Mouse (Mus musculus) stomach, embryonic 15.5 days (tissue): ENCODE measurements around the gene Mfsd2b. TPM values are rescaled to one million over a fixed set of nuclear protein-coding genes. Genes with fewer than 3 reads are reported as not detected.
"Not testable (repeated sequence)": the region's sequence is repeated elsewhere in the genome, so short reads cannot be mapped to it uniquely, and the experiment has no call there.

Experiments used
- ATAC-seq: fragments of 200-750 bp; cut with Nextera tagmentation; 2 replicates; pipeline ENCODE4 v1.8.0; 2017; ENCODE audit warnings: low read depth, moderate number of reproducible peaks, moderate TSS enrichment; ENCODE audit not compliant: insufficient read depth, low FRiP score
- H3K27ac ChIP-seq: fragments of 300-500 bp; sonication (generic); 2 replicates; pipeline ENCODE4 v1.5.1; 2015; ENCODE audit warnings: mild to moderate bottlenecking, inconsistent platforms
- H3K27me3 ChIP-seq: fragments of 300-500 bp; sonication (generic); replicated peaks from 2 replicates; pipeline ENCODE4 v1.6.1; 2015; ENCODE audit warnings: inconsistent platforms
- H3K36me3 ChIP-seq: fragments of 300-500 bp; sonication (generic); 2 replicates; pipeline ENCODE4 v1.6.1; 2015; ENCODE audit warnings: inconsistent platforms
- H3K4me1 ChIP-seq: fragments of 300-500 bp; sonication (generic); 2 replicates; pipeline ENCODE4 v1.6.1; 2015; ENCODE audit warnings: inconsistent platforms
- H3K4me2 ChIP-seq: fragments of 300-500 bp; sonication (generic); 2 replicates; pipeline ENCODE4 v1.6.1; 2015; ENCODE audit warnings: mild to moderate bottlenecking, inconsistent platforms
- H3K4me3 ChIP-seq: fragments of 300-500 bp; sonication (generic); replicated peaks from 2 replicates; pipeline ENCODE4 v1.5.1; 2015; ENCODE audit warnings: inconsistent platforms
- H3K9ac ChIP-seq: fragments of 300-500 bp; sonication (generic); 2 replicates; pipeline ENCODE4 v1.6.1; 2015; ENCODE audit warnings: inconsistent platforms
- H3K9me3 ChIP-seq: fragments of 300-500 bp; sonication (generic); 2 replicates; pipeline ENCODE4 v1.6.1; 2016; ENCODE audit warnings: inconsistent platforms
- WGBS: fragments of 180-500 bp; shearing (Covaris S2); methylation state at CpG from one replicate; pipeline ENCODE4 v1.1.7; 2015; 5-methylcytosine and 5-hydroxymethylcytosine counted together
- polyA plus RNA-seq: library from polyadenylated mRNA; unstranded; fragments of >200 nt; fragmentation: Nextera tagmentation; extraction: Ambion mirVana; gene quantifications from 2 replicates; pipeline ENCODE4 v1.2.1, GENCODE M21; 2015

Mfsd2b gene
- polyA plus RNA-seq, 1 experiment from 2014 or later, result 5.0 TPM

DNA sequence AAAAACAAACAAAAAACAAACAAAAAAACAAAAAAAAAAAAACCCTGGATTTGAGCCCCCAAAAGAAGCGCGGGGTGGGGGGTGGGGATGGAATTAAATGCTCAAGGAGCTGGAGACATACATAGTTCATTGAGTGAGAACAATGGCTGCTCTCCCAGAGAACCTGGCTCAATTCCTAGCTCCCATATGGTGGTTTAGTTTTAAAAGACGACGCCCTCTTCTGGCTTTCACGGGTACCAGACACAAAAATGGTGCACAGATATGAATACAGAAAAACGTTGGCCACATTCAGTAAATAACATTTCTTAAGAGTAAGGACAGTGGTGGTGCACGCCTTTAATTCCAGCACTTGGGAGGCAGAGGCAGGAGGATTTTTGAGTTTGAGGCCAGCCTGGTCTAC is 31.8 kb upstream of the Mfsd2b start:
- Histone ChIP-seq H3K4me3 (no peak overlapping the region), H3K4me2 (no peak overlapping the region), H3K27ac (no peak overlapping the region), H3K9ac (no peak overlapping the region), H3K36me3 (no peaks in the 10 kb centered on the region), H3K27me3 (no peaks in the 10 kb centered on the region), H3K9me3 (no peaks in the 10 kb centered on the region), H3K4me1 (no peaks in the 10 kb centered on the region)
- WGBS, result 76% methylated on average over 7 of the region's 7 CpGs
- ATAC-seq, result no peak

DNA sequence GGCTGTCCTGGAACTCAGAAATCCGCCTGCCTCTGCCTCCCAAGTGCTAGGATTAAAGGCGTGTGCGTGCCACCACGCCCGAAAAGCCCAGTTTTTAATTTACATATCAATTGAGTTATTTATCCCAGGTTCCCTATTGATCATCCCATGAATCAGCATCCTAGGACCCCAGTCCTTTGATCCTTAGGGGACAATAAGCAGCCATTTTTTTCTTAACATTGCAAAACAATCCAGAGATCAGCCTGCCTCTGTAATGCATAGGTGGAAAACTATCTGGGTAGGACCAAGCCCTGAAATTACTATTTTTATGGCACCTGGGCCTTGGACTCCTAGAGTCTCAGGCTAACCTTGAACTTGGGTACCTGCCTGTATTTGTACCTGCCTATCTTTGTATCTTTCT is 23.9 kb upstream of the Mfsd2b start:
- no peaks in the 10 kb centered on the region for H3K9me3 ChIP-seq
- H3K9ac ChIP-seq, result no peak overlapping the region
- no peak overlapping the region for H3K4me3 ChIP-seq
- H3K27ac ChIP-seq, result no peak overlapping the region
- no peak for ATAC-seq
- no peak overlapping the region for H3K4me2 ChIP-seq
- no peaks in the 10 kb centered on the region for H3K4me1 ChIP-seq
- 95% methylated on average over 5 of the region's 5 CpGs for WGBS
- no peaks in the 10 kb centered on the region for H3K27me3 ChIP-seq
- no peaks in the 10 kb centered on the region for H3K36me3 ChIP-seq

DNA sequence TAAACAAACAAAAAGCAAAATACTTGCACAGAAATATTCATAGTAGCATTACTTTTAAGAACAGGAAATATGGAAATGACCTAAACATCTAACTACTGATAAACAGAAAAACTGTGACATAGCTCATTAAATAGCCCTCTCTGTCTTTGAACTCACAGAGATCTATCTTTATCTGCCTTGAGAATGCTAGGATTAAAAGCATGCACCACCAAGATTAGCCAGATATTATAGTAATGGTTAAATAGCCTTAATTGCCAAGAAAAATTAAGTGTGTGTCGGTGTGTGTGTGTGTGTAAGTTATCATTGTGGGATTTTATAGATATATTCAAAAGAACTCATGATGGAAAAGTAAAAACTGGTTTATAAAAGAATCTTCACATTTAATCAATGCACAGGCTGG is 15.7 kb upstream of the Mfsd2b start:
- H3K27me3 ChIP-seq, result no peaks in the 10 kb centered on the region
- no peak for ATAC-seq
- no peak overlapping the region for H3K27ac ChIP-seq
- H3K9me3 ChIP-seq, result no peaks in the 10 kb centered on the region
- no peaks in the 10 kb centered on the region for H3K4me1 ChIP-seq
- WGBS, result 87% methylated on average over 1 of the region's 1 CpGs
- no peak overlapping the region for H3K9ac ChIP-seq
- no peak overlapping the region for H3K4me3 ChIP-seq
- H3K36me3 ChIP-seq, result no peaks in the 10 kb centered on the region
- no peak overlapping the region for H3K4me2 ChIP-seq

DNA sequence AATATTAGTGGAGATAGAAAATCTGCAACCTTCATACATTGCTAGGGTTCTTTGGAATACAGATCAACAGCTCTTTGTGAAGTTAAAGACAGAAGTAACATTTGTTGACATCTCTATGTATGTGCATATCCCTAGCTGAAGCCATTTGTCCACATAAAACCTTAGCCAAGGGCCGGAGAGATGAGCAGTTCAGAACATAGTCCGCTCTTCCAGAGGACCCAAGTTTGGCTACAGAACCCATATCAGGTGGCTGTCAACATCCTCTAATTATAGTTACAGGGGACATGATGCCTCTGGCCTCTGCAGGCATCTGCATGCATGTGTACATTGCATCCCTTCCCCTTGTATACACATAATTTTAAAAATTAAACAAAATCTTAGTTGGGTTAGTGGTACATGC is 15.1 kb upstream of the Mfsd2b start:
- H3K4me1 ChIP-seq, result no peaks in the 10 kb centered on the region
- no peak overlapping the region for H3K27ac ChIP-seq
- no peak overlapping the region for H3K4me2 ChIP-seq
- no peaks in the 10 kb centered on the region for H3K27me3 ChIP-seq
- no peaks in the 10 kb centered on the region for H3K9me3 ChIP-seq
- H3K4me3 ChIP-seq, result no peak overlapping the region
- no peaks in the 10 kb centered on the region for H3K36me3 ChIP-seq
- H3K9ac ChIP-seq, result no peak overlapping the region
- no peak for ATAC-seq
- 98% methylated on average over 2 of the region's 2 CpGs for WGBS

DNA sequence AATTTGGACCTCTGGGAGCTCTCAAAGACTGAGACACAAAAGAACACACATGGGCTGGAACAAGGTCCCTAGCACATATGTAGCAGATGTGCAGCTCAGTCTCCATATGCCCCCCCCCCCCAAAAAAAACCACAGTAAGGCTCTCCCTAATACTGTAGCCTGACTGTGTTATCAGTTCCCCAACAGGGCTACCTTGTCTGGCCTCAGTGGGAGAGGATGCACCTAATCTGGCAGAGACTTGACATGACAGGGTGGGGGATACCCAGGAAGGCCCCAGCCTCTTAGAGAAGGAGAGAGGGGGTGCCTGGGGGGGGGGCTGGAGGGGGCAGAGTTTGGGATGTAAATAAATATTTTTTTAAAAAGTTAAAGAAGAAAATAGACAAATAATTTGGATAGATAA is 14.6 kb upstream of the Mfsd2b start:
- H3K4me3 ChIP-seq, result no peak overlapping the region
- no peak overlapping the region for H3K4me2 ChIP-seq
- no peaks in the 10 kb centered on the region for H3K9me3 ChIP-seq
- no peak overlapping the region for H3K9ac ChIP-seq
- no peaks in the 10 kb centered on the region for H3K4me1 ChIP-seq
- ATAC-seq, result no peak; the same call in 1 of the 2 replicates
- no peaks in the 10 kb centered on the region for H3K27me3 ChIP-seq
- no peaks in the 10 kb centered on the region for H3K36me3 ChIP-seq
- H3K27ac ChIP-seq, result no peak overlapping the region

DNA sequence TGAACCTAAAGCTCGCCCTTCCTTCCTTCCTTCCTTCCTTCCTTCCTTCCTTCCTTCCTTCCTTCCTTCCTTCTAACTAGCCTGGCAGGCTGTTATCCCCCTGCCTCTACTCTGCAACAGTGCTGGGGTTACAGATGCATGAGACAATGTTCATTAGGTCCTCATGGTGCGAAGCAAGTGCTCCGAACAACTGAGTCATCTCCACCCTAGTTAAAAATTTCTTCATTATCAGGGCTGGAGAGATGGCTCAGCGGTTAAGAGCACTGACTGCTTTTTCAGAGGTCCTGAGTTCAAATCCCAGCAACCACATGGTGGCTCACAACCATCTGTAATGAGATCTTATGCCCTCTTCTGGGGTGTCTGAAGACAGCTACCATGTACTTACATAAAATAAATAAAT is 12.4 kb upstream of the Mfsd2b start:
- H3K9ac ChIP-seq, H3K4me3 ChIP-seq, ATAC-seq, H3K27me3 ChIP-seq, H3K4me1 ChIP-seq, H3K4me2 ChIP-seq, H3K27ac ChIP-seq, H3K36me3 ChIP-seq, H3K9me3 ChIP-seq: not testable (repeated sequence)
- 93% methylated on average over 4 of the region's 4 CpGs for WGBS

DNA sequence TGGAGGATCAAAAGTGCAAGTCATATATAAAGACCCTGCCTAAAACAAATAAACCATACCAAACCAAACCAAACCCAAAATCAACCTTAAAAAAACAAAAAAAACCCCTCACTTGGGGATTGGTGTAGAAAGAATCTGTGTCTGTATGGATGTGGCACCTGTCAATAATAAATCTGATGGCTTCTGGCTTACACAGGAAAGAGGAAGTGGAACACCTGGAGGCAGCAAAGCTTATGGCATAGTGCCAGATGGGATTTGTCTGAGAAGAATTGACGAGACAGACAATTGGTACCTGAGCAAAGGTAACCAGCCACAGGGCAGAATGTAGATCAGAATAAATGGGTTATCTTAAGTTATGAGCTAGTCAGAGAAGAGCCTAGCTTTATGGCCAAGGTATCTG is 10.9 kb upstream of the Mfsd2b start:
- no peaks in the 10 kb centered on the region for H3K9me3 ChIP-seq
- no peaks in the 10 kb centered on the region for H3K4me1 ChIP-seq
- no peak overlapping the region for H3K9ac ChIP-seq
- H3K27ac ChIP-seq, result no peak overlapping the region
- ATAC-seq, result no peak
- H3K36me3 ChIP-seq, result 0 out of 2 replicates have a peak, but pooled peaks cover 2% of the 10 kb centered on the region
- H3K4me3 ChIP-seq, result no peak overlapping the region
- H3K4me2 ChIP-seq, result no peak overlapping the region
- H3K27me3 ChIP-seq, result no peaks in the 10 kb centered on the region
- WGBS, result 61% methylated on average over 1 of the region's 1 CpGs

DNA sequence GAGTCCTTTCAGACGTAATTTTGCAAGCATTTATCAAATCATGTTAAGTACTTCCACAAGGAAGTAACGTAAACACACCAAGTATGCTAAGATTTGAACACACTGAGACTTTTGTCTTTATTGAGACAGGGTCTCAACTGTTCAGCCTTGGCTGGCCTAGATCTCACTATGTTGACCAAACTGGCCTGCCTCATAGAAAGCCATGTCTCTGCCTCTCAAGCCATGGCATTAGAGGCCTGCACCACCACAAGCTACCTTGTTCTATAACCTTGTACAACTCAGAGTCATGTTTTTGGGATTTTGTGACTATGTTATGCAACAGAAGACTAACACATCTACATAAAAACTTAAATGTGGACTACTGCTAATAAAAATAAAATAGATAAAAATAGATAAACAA is 7.9 kb upstream of the Mfsd2b start:
- ATAC-seq, result no peak
- WGBS, result 54% methylated on average over 2 of the region's 2 CpGs
- peaks cover 9% of the 10 kb centered on the region; the same call in 1 of the 2 replicates for H3K36me3 ChIP-seq

DNA sequence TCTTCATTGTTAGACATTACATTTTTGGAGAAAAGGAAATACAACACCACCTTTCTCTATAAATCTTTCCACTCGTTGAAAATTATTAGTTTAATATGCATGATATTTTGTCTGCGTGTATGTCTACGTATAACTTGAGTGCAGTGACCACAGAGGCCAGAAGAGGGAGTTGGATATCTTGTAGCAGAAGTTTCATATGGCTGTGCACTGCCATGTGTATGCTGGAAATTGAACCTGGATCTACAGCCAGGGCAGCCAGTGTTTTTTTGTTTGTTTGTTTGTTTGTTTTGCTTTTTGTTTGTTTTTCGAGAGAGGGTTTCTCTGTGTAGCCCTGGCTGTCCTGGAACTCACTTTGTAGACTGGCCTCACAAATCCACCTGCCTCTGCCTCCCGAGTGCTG is 4.9 kb upstream of the Mfsd2b start:
- peaks cover 6% of the 10 kb centered on the region for H3K4me1 ChIP-seq
- ATAC-seq, result no peak
- H3K9ac ChIP-seq, result no peak overlapping the region
- WGBS, result 90% methylated on average over 5 of the region's 5 CpGs
- peaks cover 9% of the 10 kb centered on the region; the same call in 1 of the 2 replicates for H3K36me3 ChIP-seq
- H3K27me3 ChIP-seq, result no peaks in the 10 kb centered on the region
- H3K4me3 ChIP-seq, result no peak overlapping the region
- no peak overlapping the region for H3K4me2 ChIP-seq
- no peak overlapping the region for H3K27ac ChIP-seq
- no peaks in the 10 kb centered on the region for H3K9me3 ChIP-seq

More for the DNA sequence above, 7.9 kb upstream of the Mfsd2b start:
- Histone ChIP-seq H3K9ac (no peak overlapping the region), H3K27me3 (no peaks in the 10 kb centered on the region), H3K4me3 (no peak overlapping the region), H3K4me2 (no peak overlapping the region), H3K4me1 (no peaks in the 10 kb centered on the region), H3K9me3 (no peaks in the 10 kb centered on the region), H3K27ac (no peak overlapping the region)

DNA sequence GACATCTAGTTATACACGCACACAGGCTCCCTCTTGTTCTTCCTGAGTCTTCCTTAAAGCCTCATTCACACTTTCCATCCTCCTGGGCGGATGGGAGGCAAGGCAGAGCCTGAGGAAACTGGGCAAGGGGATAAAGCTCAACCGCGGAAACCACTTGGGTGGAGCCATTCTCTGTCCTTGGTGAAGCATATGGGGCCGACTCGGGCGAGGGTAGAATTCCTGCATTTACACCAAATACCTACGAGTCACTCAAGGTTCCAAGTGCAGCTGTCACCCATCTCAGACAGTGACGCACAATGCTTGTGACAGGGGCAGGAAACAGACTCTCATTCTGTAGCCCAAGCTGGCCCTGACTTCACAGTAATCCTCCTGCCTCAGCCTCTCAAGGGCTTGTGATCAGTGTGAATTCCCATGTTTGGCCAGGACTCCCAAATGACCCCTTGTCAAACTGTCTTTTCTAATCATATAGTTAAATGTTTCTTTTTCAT is 4.2 kb upstream of the Mfsd2b start:
- H3K27me3 ChIP-seq, result no peaks in the 10 kb centered on the region
- H3K9ac ChIP-seq, result no peak overlapping the region
- no peak overlapping the region for H3K4me2 ChIP-seq
- peaks cover 12% of the 10 kb centered on the region for H3K4me1 ChIP-seq
- 70% methylated on average over 9 of the region's 9 CpGs for WGBS
- H3K36me3 ChIP-seq, result peaks cover 9% of the 10 kb centered on the region; the same call in 1 of the 2 replicates
- no peak overlapping the region for H3K27ac ChIP-seq
- no peak overlapping the region for H3K4me3 ChIP-seq
- H3K9me3 ChIP-seq, result no peaks in the 10 kb centered on the region
- ATAC-seq, result no peak

DNA sequence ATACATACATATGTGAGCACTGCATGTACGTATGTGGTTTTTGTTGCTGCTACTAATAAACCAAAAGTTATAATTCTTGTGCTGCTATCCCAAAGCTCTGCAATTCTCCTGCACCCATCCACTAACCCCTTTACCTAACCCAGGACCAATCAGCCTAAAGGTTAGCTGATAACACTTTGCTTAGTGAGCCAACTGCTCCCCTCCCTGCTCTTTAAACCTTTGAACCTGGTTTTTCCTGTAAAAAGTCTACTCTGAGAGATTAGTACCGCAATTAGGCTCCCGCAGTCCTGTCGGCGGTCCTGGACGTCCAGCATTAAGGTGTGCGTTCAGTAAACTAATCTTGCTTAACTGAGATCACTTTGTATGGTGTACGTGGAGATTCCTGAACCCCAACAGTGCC is 1.5 kb upstream of the Mfsd2b start:
- Histone ChIP-seq H3K4me3 (no peak overlapping the region), H3K4me1 (peaks cover 12% of the 10 kb centered on the region), H3K27me3 (no peaks in the 10 kb centered on the region), H3K36me3 (peaks cover 7% of the 10 kb centered on the region; the same call in 1 of the 2 replicates), H3K9ac (no peak overlapping the region), H3K27ac (no peak overlapping the region), H3K4me2 (no peak overlapping the region), H3K9me3 (no peaks in the 10 kb centered on the region)
- WGBS, result 70% methylated on average over 8 of the region's 8 CpGs
- ATAC-seq, result no peak

DNA sequence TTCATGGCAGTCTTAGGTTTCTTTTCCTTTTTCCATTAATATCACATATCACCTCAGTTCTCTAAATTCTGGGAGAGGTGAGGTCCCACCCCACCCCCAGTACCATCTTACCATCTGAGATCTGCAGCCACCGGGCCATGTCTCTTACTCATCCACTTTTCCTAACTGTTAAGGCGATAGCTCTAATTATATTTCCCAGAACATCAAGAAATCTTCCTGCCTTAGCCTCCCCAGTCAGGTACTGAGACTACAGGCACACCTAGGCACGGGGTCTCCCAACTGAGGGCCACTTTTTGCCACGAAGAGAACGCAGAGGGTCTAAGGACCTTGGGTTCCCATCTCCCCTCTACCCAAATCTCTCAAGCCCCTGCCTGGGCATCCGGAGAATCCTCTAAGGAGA is 628 bp downstream of the Mfsd2b start:
- Histone ChIP-seq H3K4me2 (peak overlapping the region; percentile 65), H3K4me3 (peak overlapping the region; percentile 38), H3K4me1 (peaks cover 12% of the 10 kb centered on the region), H3K27me3 (no peaks in the 10 kb centered on the region), H3K9ac (no peak overlapping the region), H3K27ac (no peak overlapping the region), H3K9me3 (no peaks in the 10 kb centered on the region), H3K36me3 (no peaks in the 10 kb centered on the region)
- WGBS, result 74% methylated on average over 6 of the region's 6 CpGs
- no peak for ATAC-seq

DNA sequence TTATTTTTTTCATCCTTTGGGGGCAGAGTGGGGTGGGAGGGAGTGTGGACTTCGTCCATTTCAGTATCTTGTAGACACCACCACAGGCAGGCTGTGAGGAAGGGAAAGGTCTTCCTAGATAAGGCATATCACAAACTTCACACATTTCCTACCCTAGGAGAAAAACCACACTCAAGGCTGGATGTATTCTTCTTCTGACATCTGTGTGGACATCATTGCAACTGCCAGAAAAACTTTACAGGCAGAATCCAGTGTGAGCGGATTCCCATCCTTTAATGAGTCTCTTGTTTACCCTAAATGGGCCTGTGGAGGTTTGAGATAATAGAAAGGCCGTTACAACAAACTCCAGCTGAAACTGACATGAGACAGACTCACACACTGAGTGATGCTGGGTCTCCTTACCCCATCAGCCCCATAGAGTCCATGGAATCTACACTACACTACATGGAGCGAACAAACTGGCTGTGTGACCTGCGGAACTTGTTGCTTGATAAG is 1.1 kb downstream of the Mfsd2b start:
- 63% methylated on average over 5 of the region's 5 CpGs for WGBS

More for the DNA sequence above, 1.1 kb downstream of the Mfsd2b start:
- peaks cover 12% of the 10 kb centered on the region for H3K4me1 ChIP-seq
- no peaks in the 10 kb centered on the region for H3K36me3 ChIP-seq
- no peak overlapping the region for H3K27ac ChIP-seq
- H3K9me3 ChIP-seq, result no peaks in the 10 kb centered on the region
- no peak overlapping the region for H3K9ac ChIP-seq
- no peak overlapping the region for H3K4me2 ChIP-seq
- H3K27me3 ChIP-seq, result no peaks in the 10 kb centered on the region
- H3K4me3 ChIP-seq, result 0 out of 2 replicates have a peak overlapping the region, but pooled peaks have one; percentile 38
- peak; percentile 74; the same call in 1 of the 2 replicates for ATAC-seq
